Mouse (Mus musculus) brain, embryonic 14.5 days (tissue): ENCODE results near the gene Atcay.

Source experiments
- CTCF ChIP-seq: fragments of 200-500 bp; IDR thresholded peaks from 2 replicates; pipeline ENCODE4 v1.5.1; 2012; ENCODE audit warnings: inconsistent platforms, mild to moderate bottlenecking, moderate library complexity, borderline replicate concordance; ENCODE audit not compliant: insufficient read depth, insufficient read length; ENCODE audit errors: extremely low read depth
- POLR2A ChIP-seq: fragments of 200-500 bp; IDR thresholded peaks from 2 replicates; pipeline ENCODE4 v1.6.1; 2012; ENCODE audit warnings: mild to moderate bottlenecking, inconsistent platforms, borderline replicate concordance; ENCODE audit not compliant: poor library complexity, insufficient read depth, insufficient read length, severe bottlenecking; ENCODE audit errors: extremely low read depth

DNA sequence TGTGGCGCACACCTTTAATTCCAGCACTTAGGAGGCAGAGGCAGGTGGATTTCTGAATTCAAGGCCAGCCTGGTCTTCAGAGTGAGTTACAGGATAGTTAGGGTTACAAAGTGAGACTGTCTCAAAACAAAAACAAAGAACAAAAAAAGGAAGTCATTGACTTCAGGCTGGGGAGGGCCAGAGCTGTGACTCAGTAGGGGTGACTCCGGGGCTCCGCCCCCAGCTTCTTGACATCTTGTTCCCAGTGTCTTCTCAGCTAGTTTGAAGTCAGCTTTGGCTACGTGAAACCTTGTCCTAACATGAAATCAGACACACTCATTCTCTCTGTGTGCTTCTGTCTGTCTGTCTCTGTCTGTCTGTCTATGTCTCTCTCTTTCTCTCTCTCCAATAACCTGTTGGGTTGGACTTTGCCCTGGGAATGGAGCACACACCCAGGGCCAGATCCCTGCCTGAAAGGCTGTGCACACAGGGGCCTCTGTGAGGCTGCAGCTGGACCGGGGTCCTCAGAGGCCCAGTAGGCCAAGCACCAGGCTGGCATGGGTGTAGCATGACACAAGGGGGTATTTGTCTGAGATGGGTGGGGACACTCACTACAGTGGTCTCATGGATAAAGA lies 9.1 kb downstream of the Atcay start:
- TF ChIP-seq CTCF: no peak
- TF ChIP-seq POLR2A: no peak
